Mouse (Mus musculus): ENCODE measurements at regions not wholly inside any gene's neighbourhood (a gene's known extent, or its start where the extent isn't known, plus 50 kb on each side); places are given as distances from the start of the nearest gene placed in this dataset.

- Histone ChIP-seq H3K9ac (no peak overlapping the region), H3K4me1 (peaks cover 8% of the 10 kb centered on the region; the same call in 1 of the 2 replicates), H3K4me3 (replicated peaks) (no peak overlapping the region), H3K27ac (replicated peaks) (no peak overlapping the region), H3K27me3 (peaks cover 4% of the 10 kb centered on the region; the same call in 1 of the 2 replicates), H3K4me2 (replicated peaks) (no peak overlapping the region), H3K36me3 (no peaks in the 10 kb centered on the region), H3K9me3 (replicated peaks) (no peaks in the 10 kb centered on the region)
- WGBS = 77% methylated on average over 10 of the region's 10 CpGs
- no peak for ATAC-seq (ENCODE audit: insufficient number of reproducible peaks, low FRiP score, low TSS enrichment, low read depth)
These were observed 167.0 kb upstream of the A230072I06Rik start for GRCm38 (mm10) chr8:12111626-12112025.

DNA sequence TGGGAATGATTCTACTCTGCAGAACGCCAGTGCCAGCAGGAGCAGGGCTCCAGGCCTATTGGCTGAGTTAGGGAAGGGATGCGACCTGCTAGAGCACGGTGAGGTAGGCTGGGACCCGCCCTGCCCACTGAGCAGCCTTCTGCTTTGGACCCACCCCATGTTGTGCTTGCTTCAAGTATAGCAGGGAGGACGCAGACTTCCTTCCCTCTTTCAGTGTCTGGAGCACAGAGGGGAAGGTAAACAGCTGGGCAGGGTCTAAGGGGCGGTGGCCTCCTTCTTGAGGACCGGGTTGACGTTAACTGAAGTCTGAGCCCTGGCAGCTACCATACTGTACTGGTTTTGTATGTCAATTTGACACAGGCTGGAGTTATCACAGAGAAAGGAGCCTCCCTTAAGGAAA lies 165.6 kb upstream of the A230072I06Rik start:
- Histone ChIP-seq H3K27ac (replicated peaks) (no peak overlapping the region), H3K4me3 (replicated peaks) (no peak overlapping the region), H3K4me2 (replicated peaks) (no peak overlapping the region), H3K4me1 (peaks cover 8% of the 10 kb centered on the region; the same call in 1 of the 2 replicates), H3K9ac (no peak overlapping the region), H3K9me3 (replicated peaks) (no peaks in the 10 kb centered on the region), H3K36me3 (no peaks in the 10 kb centered on the region), H3K27me3 (peaks cover 4% of the 10 kb centered on the region; the same call in 1 of the 2 replicates)
- ATAC-seq (ENCODE audit: insufficient number of reproducible peaks, low FRiP score, low TSS enrichment, low read depth) = no peak
- 15% methylated on average over 8 of the region's 8 CpGs for WGBS

DNA sequence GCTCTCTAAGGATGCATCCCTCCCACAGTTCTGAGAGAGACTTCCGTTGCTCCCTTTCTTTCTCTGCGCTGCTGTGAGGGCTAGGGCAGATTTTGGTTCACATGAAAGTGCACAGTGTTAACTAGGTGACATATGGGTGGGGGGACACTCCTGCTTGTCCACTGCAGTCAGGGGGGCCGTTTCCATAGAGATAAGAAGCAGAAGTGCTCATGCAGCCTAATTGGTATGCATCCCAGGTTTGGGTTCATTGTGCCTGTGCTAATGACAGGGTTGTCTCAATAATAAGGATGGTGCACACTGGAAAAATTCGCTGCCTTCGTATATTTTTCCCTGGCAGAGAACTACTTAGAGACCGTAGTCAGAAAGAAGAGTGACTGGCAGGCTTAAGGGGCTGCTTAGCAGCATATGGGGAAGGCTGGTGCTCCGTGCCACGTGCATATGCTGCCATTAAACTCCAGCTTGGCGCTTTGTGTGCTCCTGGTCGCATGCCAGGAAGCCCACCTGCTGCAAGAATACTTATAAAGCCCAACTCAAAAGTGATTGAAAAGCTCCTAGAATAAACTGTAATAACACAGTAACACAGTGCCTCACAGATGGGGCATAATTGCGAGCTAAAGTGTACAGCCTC lies 152.1 kb upstream of the A230072I06Rik start:
- ATAC-seq (ENCODE audit: insufficient number of reproducible peaks, low FRiP score, low TSS enrichment, low read depth) = no peak
- H3K4me3 ChIP-seq (replicated peaks) = no peak overlapping the region
- H3K9ac ChIP-seq = no peak overlapping the region
- no peak overlapping the region for H3K4me2 ChIP-seq (replicated peaks)
- H3K9me3 ChIP-seq (replicated peaks) = no peaks in the 10 kb centered on the region
- no peaks in the 10 kb centered on the region for H3K36me3 ChIP-seq
- no peak overlapping the region for H3K27ac ChIP-seq (replicated peaks)
- WGBS = 35% methylated on average over 11 of the region's 11 CpGs
- H3K4me1 ChIP-seq = peaks cover 16% of the 10 kb centered on the region
- peaks cover 13% of the 10 kb centered on the region for H3K27me3 ChIP-seq

- Histone ChIP-seq H3K9me3 (replicated peaks) (no peaks in the 10 kb centered on the region), H3K4me2 (replicated peaks) (peak overlapping the region; percentile 17; the same call in 1 of the 2 replicates), H3K27ac (replicated peaks) (no peak overlapping the region), H3K27me3 (peaks cover 16% of the 10 kb centered on the region), H3K4me1 (peaks cover 16% of the 10 kb centered on the region), H3K4me3 (replicated peaks) (no peak overlapping the region), H3K9ac (no peak overlapping the region), H3K36me3 (no peaks in the 10 kb centered on the region)
- ATAC-seq (ENCODE audit: insufficient number of reproducible peaks, low FRiP score, low TSS enrichment, low read depth) = no peak
- 10% methylated on average over 14 of the region's 14 CpGs for WGBS
These were observed 151.4 kb upstream of the A230072I06Rik start for GRCm38 (mm10) chr8:12127106-12127800.

- Histone ChIP-seq H3K9me3 (replicated peaks) (no peaks in the 10 kb centered on the region), H3K27ac (replicated peaks) (no peak overlapping the region), H3K9ac (no peak overlapping the region), H3K27me3 (peaks cover 16% of the 10 kb centered on the region), H3K4me1 (peaks cover 16% of the 10 kb centered on the region), H3K4me2 (replicated peaks) (0 out of 2 replicates have a peak overlapping the region, but pooled peaks have one; percentile 17), H3K36me3 (no peaks in the 10 kb centered on the region), H3K4me3 (replicated peaks) (no peak overlapping the region)
- ATAC-seq (ENCODE audit: insufficient number of reproducible peaks, low FRiP score, low TSS enrichment, low read depth) = no peak
- 24% methylated on average over 4 of the region's 4 CpGs for WGBS
These were observed 150.7 kb upstream of the A230072I06Rik start for GRCm38 (mm10) chr8:12127801-12128490.

DNA sequence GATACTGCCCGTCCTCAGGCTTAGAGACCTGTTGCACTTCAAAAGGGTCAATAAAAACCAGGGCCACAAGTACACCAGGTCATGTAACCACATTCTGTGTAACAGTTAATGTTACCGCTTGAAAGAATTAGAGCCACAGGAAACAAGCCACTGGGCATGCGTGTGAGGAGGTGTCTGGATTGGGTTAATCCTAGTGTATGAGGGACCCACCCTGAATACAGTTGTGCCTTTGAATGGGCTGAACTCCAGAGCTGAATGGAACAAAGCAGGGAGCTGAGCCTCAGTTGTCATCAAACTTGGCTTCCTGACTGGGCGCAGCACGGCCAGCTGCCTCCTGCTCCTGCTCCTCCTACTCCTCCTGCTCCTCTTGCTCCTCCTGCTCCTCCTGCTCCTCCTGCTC lies 148.0 kb upstream of the A230072I06Rik start:
- no peak overlapping the region for H3K9ac ChIP-seq
- H3K9me3 ChIP-seq (replicated peaks) = no peaks in the 10 kb centered on the region
- no peaks in the 10 kb centered on the region for H3K36me3 ChIP-seq
- H3K4me1 ChIP-seq = peaks cover 16% of the 10 kb centered on the region
- H3K4me2 ChIP-seq (replicated peaks) = no peak overlapping the region
- no peak overlapping the region for H3K27ac ChIP-seq (replicated peaks)
- 39% methylated on average over 5 of the region's 5 CpGs for WGBS
- H3K27me3 ChIP-seq = peaks cover 25% of the 10 kb centered on the region
- no peak overlapping the region for H3K4me3 ChIP-seq (replicated peaks)
- no peak for ATAC-seq (ENCODE audit: insufficient number of reproducible peaks, low FRiP score, low TSS enrichment, low read depth)

DNA sequence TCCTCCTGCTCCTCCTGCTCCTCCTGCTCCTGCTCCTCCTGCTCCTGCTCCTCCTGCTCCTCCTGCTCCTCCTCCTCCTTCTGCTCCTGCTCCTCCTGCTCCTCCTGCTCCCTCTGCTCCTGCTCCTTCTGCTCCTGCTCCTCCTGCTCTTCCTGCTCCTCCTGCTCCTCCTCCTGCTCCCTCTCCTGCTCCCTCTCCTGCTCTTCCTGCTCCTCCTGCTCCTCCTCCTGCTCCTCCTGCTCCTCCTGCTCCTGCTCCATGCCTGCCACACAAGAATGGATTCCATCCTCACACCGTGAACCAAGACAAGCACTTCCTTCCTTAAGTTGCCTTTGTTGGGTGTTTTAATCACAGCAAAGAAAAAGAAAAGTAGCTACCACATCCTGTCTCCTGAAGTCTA lies 144.4 kb upstream of the A230072I06Rik start:
- Histone ChIP-seq H3K4me1 (0 out of 2 replicates have a peak, but pooled peaks cover 4% of the 10 kb centered on the region), H3K27ac (replicated peaks) (no peak overlapping the region), H3K27me3 (peaks cover 25% of the 10 kb centered on the region), H3K9ac (no peak overlapping the region), H3K9me3 (replicated peaks) (no peaks in the 10 kb centered on the region), H3K4me3 (replicated peaks) (no peak overlapping the region), H3K36me3 (no peaks in the 10 kb centered on the region), H3K4me2 (replicated peaks) (no peak overlapping the region)
- 56% methylated on average over 1 of the region's 1 CpGs for WGBS
- no peak for ATAC-seq (ENCODE audit: insufficient number of reproducible peaks, low FRiP score, low TSS enrichment, low read depth)

DNA sequence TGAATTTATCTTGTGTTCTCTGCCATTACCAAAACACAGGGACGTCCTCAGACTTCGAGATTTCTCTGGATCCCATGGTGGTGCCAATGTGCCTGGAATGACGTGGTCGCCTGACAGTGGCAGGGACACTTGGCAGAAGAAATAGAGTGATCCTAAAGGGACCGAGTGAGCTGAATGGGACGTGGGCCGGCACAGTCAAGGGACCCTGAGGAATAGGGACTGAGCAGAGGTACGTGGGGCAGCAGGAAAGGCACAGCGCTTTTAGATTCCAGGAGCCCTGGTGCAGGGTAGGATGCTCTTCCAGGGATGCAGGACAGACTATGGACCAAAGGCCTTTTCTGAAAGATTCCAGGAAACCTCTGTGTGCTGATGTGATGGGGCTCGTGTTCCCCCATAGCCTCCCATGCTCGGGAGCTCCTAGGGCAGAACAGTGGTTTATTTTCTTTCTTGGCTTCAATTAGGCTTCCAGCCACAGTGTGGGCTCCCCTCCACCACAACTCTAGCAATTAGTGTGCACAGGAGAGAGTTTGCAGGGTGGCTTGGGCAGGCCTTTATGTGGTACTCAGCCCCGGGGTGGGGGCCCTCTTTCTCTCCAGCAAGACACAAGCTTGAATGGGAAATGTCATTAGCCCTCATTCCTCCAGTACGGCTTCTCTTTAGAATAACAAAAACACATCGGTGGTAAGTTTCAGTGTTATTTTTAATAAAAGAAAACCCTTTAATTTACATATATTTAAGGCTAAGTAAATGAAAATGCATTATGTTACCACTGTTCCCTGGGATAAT lies 143.0 kb upstream of the A230072I06Rik start:
- Histone ChIP-seq H3K27ac (replicated peaks) (no peak overlapping the region), H3K36me3 (no peaks in the 10 kb centered on the region), H3K9me3 (replicated peaks) (no peaks in the 10 kb centered on the region), H3K27me3 (peaks cover 18% of the 10 kb centered on the region), H3K4me3 (replicated peaks) (no peak overlapping the region), H3K9ac (no peak overlapping the region), H3K4me1 (0 out of 2 replicates have a peak, but pooled peaks cover 7% of the 10 kb centered on the region), H3K4me2 (replicated peaks) (no peak overlapping the region)
- 63% methylated on average over 14 of the region's 14 CpGs for WGBS
- ATAC-seq (ENCODE audit: insufficient number of reproducible peaks, low FRiP score, low TSS enrichment, low read depth) = no peak

GRCm38 (mm10) chr8:12136178-12136455 lies 142.5 kb upstream of the A230072I06Rik start:
- no peaks in the 10 kb centered on the region for H3K9me3 ChIP-seq (replicated peaks)
- H3K36me3 ChIP-seq = no peaks in the 10 kb centered on the region
- ATAC-seq (ENCODE audit: insufficient number of reproducible peaks, low FRiP score, low TSS enrichment, low read depth) = no peak
- H3K27ac ChIP-seq (replicated peaks) = no peak overlapping the region
- WGBS = 64% methylated on average over 5 of the region's 5 CpGs
- no peak overlapping the region for H3K4me3 ChIP-seq (replicated peaks)
- 0 out of 2 replicates have a peak, but pooled peaks cover 7% of the 10 kb centered on the region for H3K4me1 ChIP-seq
- H3K27me3 ChIP-seq = peaks cover 16% of the 10 kb centered on the region
- no peak overlapping the region for H3K4me2 ChIP-seq (replicated peaks)
- no peak overlapping the region for H3K9ac ChIP-seq

DNA sequence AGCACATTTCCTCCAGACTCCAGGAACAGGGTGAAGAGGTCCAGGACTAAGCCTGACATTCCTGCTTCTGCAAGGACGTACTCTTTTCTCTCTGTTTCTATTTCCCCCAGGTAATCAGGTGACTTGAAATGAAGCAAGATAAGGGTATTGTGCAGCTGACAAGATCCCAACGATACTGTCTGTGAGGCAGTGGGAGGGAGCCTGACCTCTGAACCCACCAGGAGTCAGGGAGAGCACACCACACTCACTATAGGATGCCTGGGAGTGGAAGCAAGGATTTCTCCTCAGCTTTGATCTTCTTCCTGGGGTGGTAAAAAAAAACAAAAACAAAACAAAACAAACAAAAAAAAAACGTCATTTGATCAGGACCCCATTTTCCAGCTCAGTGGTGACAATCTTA lies 141.1 kb upstream of the A230072I06Rik start:
- Histone ChIP-seq H3K9me3 (replicated peaks) (no peaks in the 10 kb centered on the region), H3K4me2 (replicated peaks) (no peak overlapping the region), H3K9ac (no peak overlapping the region), H3K4me1 (0 out of 2 replicates have a peak, but pooled peaks cover 7% of the 10 kb centered on the region), H3K27ac (replicated peaks) (no peak overlapping the region), H3K36me3 (no peaks in the 10 kb centered on the region), H3K4me3 (replicated peaks) (no peak overlapping the region), H3K27me3 (peaks cover 13% of the 10 kb centered on the region)
- 24% methylated on average over 3 of the region's 3 CpGs for WGBS
- ATAC-seq (ENCODE audit: insufficient number of reproducible peaks, low FRiP score, low TSS enrichment, low read depth) = no peak

GRCm38 (mm10) chr8:12137913-12138312 lies 140.7 kb upstream of the A230072I06Rik start:
- H3K36me3 ChIP-seq = no peaks in the 10 kb centered on the region
- 57% methylated on average over 8 of the region's 8 CpGs for WGBS
- no peak overlapping the region for H3K27ac ChIP-seq (replicated peaks)
- H3K4me3 ChIP-seq (replicated peaks) = no peak overlapping the region
- H3K4me2 ChIP-seq (replicated peaks) = no peak overlapping the region
- H3K27me3 ChIP-seq = peaks cover 13% of the 10 kb centered on the region
- peak; percentile 57 for ATAC-seq (ENCODE audit: insufficient number of reproducible peaks, low FRiP score, low TSS enrichment, low read depth)
- 0 out of 2 replicates have a peak, but pooled peaks cover 7% of the 10 kb centered on the region for H3K4me1 ChIP-seq
- H3K9ac ChIP-seq = no peak overlapping the region
- H3K9me3 ChIP-seq (replicated peaks) = no peaks in the 10 kb centered on the region

All from embryonic facial prominence, embryonic 15.5 days (tissue).